ENCODE assay signal across 30 mouse cellular contexts in the genomic region with DNA sequence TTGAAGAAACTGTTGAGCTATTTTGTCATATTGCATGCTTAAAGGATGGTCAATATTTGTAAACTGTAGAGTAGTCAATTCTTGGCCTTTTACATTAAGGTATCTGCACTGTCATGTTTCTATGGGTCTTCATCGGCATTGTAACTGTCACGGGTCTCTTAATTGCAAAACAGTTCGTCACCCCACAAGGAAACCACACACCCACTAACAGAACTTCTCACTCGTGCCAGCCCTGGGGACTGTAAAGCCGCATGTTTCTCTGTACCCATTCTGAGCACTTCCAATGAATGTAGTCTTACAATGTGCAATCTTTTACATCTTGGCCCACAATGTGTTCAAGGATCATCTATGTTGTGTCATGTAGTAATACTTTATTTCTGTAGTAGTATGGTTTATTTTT. TPM values are rescaled to one million over a fixed set of nuclear protein-coding genes. Genes with fewer than 3 reads are reported as not detected.
DNase-seq lines count a peak whose midpoint lies in the region; ATAC-seq lines count a peak whose summit lies in the region.
"Had no signal": no experiment of that assay in that cellular context is flagged by ENCODE, and none has a peak within 500 bp of the region (broad histone marks: within the 10 kb centered on the region; RNA-seq: fewer than 3 reads in every experiment).

No protein-coding gene starts in this region.

- peaks cover 14% of the 10 kb centered on the region; the same call in 1 of the 2 replicates for H3K4me1 ChIP-seq in heart, embryonic 11.5 days (ENCODE audit: control insufficient read depth, insufficient read depth, low read length)
- H3K4me1 ChIP-seq: embryonic facial prominence, embryonic 10.5 days; embryonic facial prominence, embryonic 13.5 days; forebrain, embryonic 12.5 days; forebrain, embryonic 15.5 days had no signal

- peak; percentile 55 for DNase-seq in heart, adult 11 months
- DNase-seq in 416B (ENCODE audit: low read depth) = peak; percentile 76
- peak; percentile 5 to 32 for DNase-seq in natural killer cell, adult 2 months (ENCODE audit: low spot score in 2 of 2)
- DNase-seq in ovary, postnatal 36 days (ENCODE audit: low spot score) = no peak
- no peak for DNase-seq in kidney, adult 11 months
- DNase-seq: adrenal gland, postnatal 14 days; B cell, adult 2 months; cerebellum, adult 11 months; cerebellum, adult 2 months; cerebellum, adult 9-11 months; cerebellum, postnatal 25 days; embryo, embryonic 11 days; gastrocnemius, postnatal 10 days; gastrocnemius, postnatal 36 days; heart, adult 18-20 months; heart, postnatal 14 days; heart, postnatal 4 days had no signal

- H3K9ac ChIP-seq in heart, embryonic 11.5 days (ENCODE audit: low read depth, low read length) = no peak overlapping the region
- H3K9ac ChIP-seq: embryonic facial prominence, embryonic 13.5 days; forebrain, embryonic 12.5 days; forebrain, embryonic 15.5 days; heart, embryonic 13.5 days; hindbrain, embryonic 14.5 days had no signal

- 83% methylated on average over 5 of the region's 5 CpGs for WGBS in heart, embryonic 11.5 days (ENCODE audit: insufficient replicate concordance)
- WGBS in macrophage (ENCODE audit: missing documents) = 2% methylated on average over 5 of the region's 5 CpGs

- no peaks in the 10 kb centered on the region for H3K36me3 ChIP-seq in heart, embryonic 11.5 days (ENCODE audit: control insufficient read depth, insufficient read depth, low read length)
- H3K36me3 ChIP-seq in macrophage (ENCODE audit: inconsistent target) = no peaks in the 10 kb centered on the region
- H3K36me3 ChIP-seq: heart, embryonic 13.5 days had no signal

- ATAC-seq in heart, embryonic 11.5 days (replicated peaks; ENCODE audit: insufficient number of reproducible peaks, low FRiP score, low TSS enrichment) = no peak
- ATAC-seq: forebrain, embryonic 15.5 days; hindbrain, postnatal 0 days; Patski had no signal

- no peak overlapping the region for H3K4me3 ChIP-seq in heart, embryonic 11.5 days (ENCODE audit: low read depth, low read length)
- H3K4me3 ChIP-seq in macrophage (ENCODE audit: inconsistent target) = no peak overlapping the region
- H3K4me3 ChIP-seq: embryonic facial prominence, embryonic 10.5 days; embryonic facial prominence, embryonic 13.5 days; erythroblast, embryonic 14.5 days; forebrain, embryonic 12.5 days; forebrain, embryonic 15.5 days; heart, embryonic 13.5 days had no signal

- no peaks in the 10 kb centered on the region for H3K27me3 ChIP-seq in heart, embryonic 11.5 days (ENCODE audit: control insufficient read depth, insufficient read depth, low read length)
- H3K27me3 ChIP-seq: CH12.LX; embryonic facial prominence, embryonic 13.5 days; forebrain, embryonic 12.5 days; forebrain, embryonic 15.5 days; heart, embryonic 13.5 days; Patski had no signal

- H3K4me2 ChIP-seq in heart, embryonic 11.5 days = no peak overlapping the region
- H3K4me2 ChIP-seq: embryonic facial prominence, embryonic 13.5 days; forebrain, embryonic 12.5 days; forebrain, embryonic 15.5 days; heart, embryonic 13.5 days; hindbrain, embryonic 14.5 days had no signal

- no peak overlapping the region for H3K27ac ChIP-seq in heart, embryonic 11.5 days (ENCODE audit: low read depth, low read length)
- H3K27ac ChIP-seq in macrophage = peak overlapping the region; percentile 100
- H3K27ac ChIP-seq: embryonic facial prominence, embryonic 10.5 days; embryonic facial prominence, embryonic 13.5 days; forebrain, embryonic 12.5 days; forebrain, embryonic 15.5 days; heart, embryonic 13.5 days; hindbrain, embryonic 14.5 days; hindbrain, postnatal 0 days had no signal

- peaks cover 47% of the 10 kb centered on the region; the same call in 1 of the 2 replicates for H3K79me2 ChIP-seq in macrophage (ENCODE audit: inconsistent target)

- H3K9me3 ChIP-seq in heart, embryonic 11.5 days (replicated peaks; ENCODE audit: control insufficient read depth, low read length) = no peaks in the 10 kb centered on the region
- H3K9me3 ChIP-seq: embryonic facial prominence, embryonic 10.5 days; embryonic facial prominence, embryonic 13.5 days; forebrain, embryonic 12.5 days; forebrain, embryonic 15.5 days; G1E; heart, embryonic 13.5 days had no signal

RNA-seq across cellular contexts. Expression of gene Tbc1d9b, which starts 26.0 kb away (rescaled TPM):
- 20.7 and 27.3 TPM in 2 replicates for polyA plus RNA-seq in heart, embryonic 11.5 days (2014; fragmentation: Nextera tagmentation; extraction: Ambion mirVana)
- total RNA-seq in macrophage (2018; cell fraction: chromatin; rRNA removed) = 100 to 1,000 TPM in 25 of 26 experiments, 10 to 100 TPM in 1; 83.8 to 354 (median 145) TPM
- 10 to 100 TPM; 46.4 to 82.4 (median 64.2) TPM for total RNA-seq in macrophage (2018; cell fraction: cytosol; rRNA removed)
- 100 to 1,000 TPM in 17 of 26 experiments, 10 to 100 TPM in 9; 81.7 to 154 (median 106) TPM for total RNA-seq in macrophage (2018; cell fraction: nucleus; rRNA removed)
- 44.0 to 64.7 TPM (median 64.2 TPM) in 3 replicates for polyA plus RNA-seq in macrophage (2018)

Comparison
In these comparisons a context has a peak if more than half of its experiments do, and no peak if none do; other contexts are left out.
1. DNase-seq: peak in heart, adult 11 months (single experiment), 416B (single experiment) and natural killer cell, adult 2 months (2 of 2); none in ovary, postnatal 36 days (single experiment) and kidney, adult 11 months (single experiment).